Mouse (Mus musculus) gastrocnemius, postnatal 36 days (tissue): ENCODE measurements around the gene Dennd2a. TPM values are rescaled to one million over a fixed set of nuclear protein-coding genes. Genes with fewer than 3 reads are reported as not detected.
"Not testable (repeated sequence)": the region's sequence is repeated elsewhere in the genome, so short reads cannot be mapped to it uniquely, and the experiment has no call there.

Source experiments
- DNase-seq, 2 experiments: peaks; one replicate each; pipeline ENCODE4 v3.0.0; 2022
- intact Hi-C: fragments of 180-260 bp; cut with DNase I; formaldehyde crosslinking; loops from one replicate; pipeline ENCODE4 v1.15.1; 2025
- total RNA-seq, 2 experiments: library from RNA; stranded (reverse); gene quantifications; 2 replicates each; pipeline ENCODE4 v1.2.3; 2021

The Dennd2a gene
- total RNA-seq, 2 experiments from 2014 or later = 3.0 to 3.2 TPM

DNA sequence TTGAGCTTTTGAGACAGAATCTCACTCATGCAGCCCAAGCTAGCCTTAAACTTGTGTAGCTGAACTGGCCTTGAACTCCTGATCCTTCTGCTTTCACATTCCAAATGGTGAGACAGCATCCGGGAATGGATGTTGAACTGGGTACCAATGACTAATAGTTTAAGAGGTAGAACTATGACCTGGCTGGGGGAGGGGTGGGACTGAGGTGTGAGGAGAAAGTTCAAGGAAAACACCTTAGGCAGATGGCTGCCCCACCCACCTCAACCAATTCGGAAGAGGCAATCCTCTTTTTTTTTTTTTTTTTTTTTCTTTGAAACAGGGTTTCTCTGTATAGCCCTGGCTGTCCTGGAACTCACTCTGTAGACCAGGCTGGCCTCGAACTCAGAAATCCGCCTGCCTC lies 130.9 kb downstream of the Dennd2a start:
- DNase-seq = no peak
- intact Hi-C loops = no loop called here

GRCm38 (mm10) chr6:39425181-39425580 lies 132.5 kb downstream of the Dennd2a start:
- no peak for DNase-seq
- intact Hi-C loops = no loop called here

DNA sequence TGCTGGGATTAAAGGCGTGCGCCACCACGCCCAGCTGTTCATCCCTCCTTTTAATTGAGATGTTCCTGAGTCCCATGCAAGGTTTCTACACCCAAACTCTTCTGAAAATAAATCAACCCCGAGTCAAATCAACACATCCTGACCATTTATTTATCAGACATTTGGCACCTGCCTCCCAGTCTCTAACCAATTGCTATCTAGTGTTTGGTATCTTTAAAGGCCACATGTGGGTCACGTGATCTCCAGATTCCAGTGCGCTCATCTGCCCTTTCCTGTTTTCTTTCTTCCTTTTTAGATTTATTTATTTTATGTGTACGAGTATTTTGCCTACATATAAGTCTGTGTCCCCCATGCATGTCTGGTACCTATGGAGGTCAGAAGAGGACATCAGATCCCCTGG lies 134.0 kb downstream of the Dennd2a start:
- intact Hi-C loops = no loop called here
- DNase-seq = no peak

DNA sequence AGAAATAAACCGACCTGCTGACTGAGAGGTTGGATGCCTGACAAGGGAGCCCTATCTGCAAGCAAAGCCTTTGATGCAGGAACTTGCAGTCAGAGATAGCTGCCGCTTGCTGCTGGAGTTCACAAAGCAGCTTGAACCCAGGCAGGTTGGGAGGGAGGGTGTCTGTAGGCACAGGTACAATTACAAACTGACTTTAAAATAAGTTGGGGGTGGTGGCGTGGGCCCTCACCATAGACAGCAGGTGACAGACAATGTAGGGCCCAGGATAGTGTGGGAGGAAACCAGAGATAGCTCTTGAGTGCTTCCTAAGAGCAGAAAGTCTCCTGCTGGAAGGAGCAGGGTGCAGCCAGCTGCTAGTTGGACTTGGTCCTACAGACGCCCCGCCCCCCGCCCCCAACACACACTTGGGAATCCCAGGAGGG lies 134.5 kb downstream of the Dennd2a start:
- intact Hi-C loops = no loop called here
- no peak for DNase-seq

DNA sequence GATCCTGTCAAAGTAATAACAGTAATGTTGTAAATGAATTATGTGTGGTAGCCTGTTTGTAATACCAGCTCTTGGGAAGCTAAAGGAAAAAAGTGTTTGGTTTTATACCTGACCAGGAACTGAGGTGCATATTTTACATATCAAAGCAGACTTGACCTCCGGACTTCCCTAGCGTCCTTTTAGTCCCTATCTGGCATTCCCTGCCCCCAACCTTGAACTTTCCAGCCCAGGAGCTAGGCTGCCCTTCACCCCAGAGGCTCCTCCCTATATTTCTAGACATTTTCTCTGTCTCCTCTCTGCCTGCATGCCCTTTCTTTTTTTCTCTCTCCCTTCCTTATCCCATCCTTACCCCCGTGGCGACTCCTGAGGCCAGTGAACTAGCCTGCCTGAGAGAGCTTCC lies 136.8 kb downstream of the Dennd2a start:
- DNase-seq = no peak
- intact Hi-C loops = no loop called here

DNA sequence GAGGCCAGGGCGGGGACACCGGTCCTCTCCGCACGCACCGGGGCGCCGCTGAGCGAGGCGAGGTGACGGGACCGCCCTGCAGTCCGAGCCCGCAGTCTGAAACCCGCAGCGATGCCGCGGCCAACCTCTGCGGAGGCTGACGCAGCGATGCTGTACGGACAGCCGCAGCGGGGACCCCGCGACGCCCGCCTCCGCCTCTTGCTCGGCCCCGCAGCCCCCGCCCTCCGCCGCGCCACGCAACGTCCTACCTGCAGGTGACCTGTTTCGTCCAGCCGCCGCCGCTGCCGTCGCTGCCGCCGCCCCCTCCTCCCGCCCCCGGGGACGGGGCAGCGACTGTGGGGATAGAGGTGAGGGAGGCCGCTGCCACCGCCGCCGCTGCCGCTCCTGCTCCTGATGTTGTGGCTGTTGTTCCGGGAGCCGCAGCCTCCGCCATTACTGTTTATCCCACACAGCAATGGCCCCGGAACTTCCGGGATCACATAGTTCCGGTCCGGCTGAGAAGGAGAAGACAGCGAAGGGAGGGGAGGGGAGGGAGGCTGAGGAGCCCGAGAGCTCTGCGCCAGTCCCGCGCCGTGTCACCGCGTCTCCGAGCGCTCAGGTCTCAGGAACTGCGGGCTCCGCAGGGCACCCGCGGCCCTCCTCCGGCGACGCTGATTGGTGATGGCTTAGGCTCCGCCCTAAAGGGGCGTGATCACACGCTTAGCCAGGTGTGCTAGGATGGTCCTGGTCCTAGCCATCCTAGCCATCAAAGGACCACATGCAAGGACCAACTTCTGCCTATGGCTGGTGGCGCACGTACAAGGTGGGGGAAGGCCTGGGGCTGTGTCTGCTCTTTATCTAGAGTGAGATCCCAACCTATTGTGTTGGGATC lies 137.6 kb downstream of the Dennd2a start, which contains the start of gene Mkrn1:
Gene Mkrn1 (minus strand): TSS at position 612 of the 871 bp plus-strand sequence.
- intact Hi-C loops = no loop called here
- DNase-seq = peak; percentile 40 to 64

DNA sequence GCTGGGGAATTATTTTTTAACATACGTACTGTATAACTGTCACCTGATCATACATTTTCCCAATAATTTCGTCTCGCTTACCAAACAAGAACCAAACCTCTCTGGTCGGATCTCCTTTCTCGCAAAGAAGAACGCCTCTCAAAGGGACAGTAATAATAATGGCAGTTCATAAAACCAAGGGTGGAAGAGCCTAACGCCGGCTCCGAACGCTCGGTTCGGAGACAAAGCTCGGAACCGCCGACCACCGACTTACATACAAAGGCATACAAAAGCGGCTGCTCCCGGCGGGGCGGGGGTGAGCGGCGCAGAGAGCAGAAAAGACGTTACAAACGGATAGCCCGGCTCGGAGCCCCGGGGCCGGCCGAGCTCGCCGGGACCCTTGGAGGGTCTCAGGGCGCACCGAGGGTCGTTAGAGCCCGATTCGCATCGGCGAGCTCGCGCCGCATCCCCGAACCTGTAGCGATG lies 138.2 kb downstream of the Dennd2a start:
- intact Hi-C loops = no loop called here
- DNase-seq = no peak

DNA sequence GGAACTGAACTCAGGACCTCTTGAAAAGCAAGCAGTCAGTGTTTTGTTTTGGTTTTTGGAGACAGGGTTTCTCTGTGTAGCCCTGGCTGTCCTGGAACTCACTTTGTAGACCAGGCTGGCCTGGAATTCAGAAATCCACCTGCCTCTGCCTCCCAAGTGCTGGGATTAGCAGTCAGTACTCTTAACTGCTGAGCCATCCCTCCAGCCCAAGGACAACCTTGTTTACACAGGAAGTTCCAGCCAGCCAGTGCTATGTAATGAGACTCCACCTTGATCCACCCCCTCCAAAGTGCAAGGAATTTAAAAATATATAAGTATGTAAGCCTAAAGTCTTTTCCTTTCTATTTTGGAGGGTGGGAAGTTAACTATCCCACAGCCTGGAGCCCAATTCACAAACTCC lies 141.0 kb downstream of the Dennd2a start:
- DNase-seq, intact Hi-C loops: not testable (repeated sequence)

DNA sequence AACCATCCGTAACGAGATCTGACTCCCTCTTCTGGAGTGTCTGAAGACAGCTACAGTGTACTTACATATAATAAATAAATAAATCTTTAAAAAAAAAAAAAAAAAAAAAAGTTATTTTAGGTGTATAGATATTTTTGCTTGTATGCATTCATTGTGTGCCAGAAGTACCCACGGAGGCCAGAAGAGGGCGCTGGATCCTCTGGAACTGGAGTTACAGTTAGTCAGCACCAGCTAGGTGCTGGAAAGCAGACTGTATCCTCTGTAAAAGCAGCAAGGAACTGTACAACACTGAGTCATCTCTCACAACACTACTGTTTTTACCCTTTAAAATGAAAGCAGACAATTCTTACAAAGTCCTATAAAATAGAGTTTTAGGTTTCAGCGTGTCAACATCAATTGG lies 141.9 kb downstream of the Dennd2a start:
- peak; percentile 19 to 52 for DNase-seq
- intact Hi-C loops = no loop called here

DNA sequence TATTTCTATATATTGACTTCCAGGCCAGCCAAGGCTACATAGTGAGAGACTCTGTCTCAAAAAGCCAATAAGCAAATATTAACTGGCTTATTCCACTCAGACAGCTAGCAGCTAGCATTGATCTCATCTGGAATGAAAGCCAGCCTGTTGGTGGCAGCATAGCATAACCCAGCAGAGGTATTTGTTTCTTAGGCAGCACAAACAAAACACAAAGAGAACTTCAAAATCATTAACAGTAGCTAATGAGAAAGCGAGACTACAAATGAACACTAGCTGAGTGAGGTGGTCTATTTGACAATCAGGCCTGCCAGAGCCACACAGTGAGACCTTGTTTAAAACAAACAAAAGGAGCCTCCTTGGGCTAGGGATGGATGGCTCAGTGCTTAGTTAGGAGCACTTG lies 143.6 kb downstream of the Dennd2a start:
- intact Hi-C loops = no loop called here
- no peak for DNase-seq

Other genes starting within 250 kb of the Dennd2a start
- 10 to 100 TPM; 14.2 to 15.1 TPM for gene Slc37a3, start 180.2 kb downstream of the Dennd2a start, total RNA-seq
- not detected for gene Rab19, start 176.7 kb downstream of the Dennd2a start, total RNA-seq
- gene Mkrn1, start 137.4 kb downstream of the Dennd2a start, total RNA-seq = 10 to 100 TPM; 15.6 to 18.4 TPM
- 1 to 10 TPM; 3.9 to 6.9 TPM for gene Adck2, start 16.0 kb upstream of the Dennd2a start, total RNA-seq
- gene Gm42420, start 27.9 kb upstream of the Dennd2a start, total RNA-seq = under 1 TPM in 1 of 2 experiments, not detected in 1; 0.64 TPM
- 100 to 1,000 TPM; 403 to 433 TPM for gene Ndufb2, start 34.7 kb upstream of the Dennd2a start, total RNA-seq
- gene Braf, start 167.6 kb upstream of the Dennd2a start, total RNA-seq = 1 to 10 TPM; 5.1 to 7.1 TPM